Comparison of ENCODE assay signal across 27 mouse cellular contexts in the genomic region with DNA sequence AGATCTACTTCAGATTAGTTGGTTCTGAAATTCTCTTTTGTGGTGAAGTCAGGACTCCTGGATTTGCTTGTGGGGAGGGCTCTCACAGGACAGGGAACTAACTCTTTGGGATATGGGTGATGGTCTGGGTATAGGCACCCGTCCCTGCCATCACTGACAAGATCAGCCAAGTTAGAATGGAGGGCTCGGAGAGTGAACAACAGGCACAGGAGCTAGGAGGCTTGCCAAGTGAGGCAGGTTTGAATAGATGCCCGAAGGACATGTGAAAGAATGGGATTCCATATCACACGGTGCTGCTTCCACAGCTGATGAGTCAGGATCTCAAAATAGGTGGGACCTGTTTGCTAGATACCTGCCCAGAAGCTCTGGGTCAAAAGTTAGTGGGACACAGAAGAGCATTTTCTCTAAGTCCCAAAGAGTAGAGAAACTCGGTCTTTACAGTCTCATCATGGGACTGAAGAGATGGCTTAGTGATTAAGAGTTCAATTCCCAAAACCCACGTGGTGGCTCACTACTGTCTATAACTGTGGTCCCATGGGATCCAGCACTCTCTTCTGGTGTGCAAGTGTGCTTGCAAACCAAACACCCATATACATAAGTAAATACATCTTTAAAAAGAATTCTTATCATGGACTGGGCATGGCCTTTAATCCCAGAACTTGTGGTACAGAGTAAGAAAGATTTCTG. TPM values are rescaled to one million over a fixed set of nuclear protein-coding genes. Genes with fewer than 3 reads are reported as not detected.
DNase-seq lines count a peak whose midpoint lies in the region; ATAC-seq and TF ChIP-seq lines count a peak whose summit lies in the region.
"Had no signal": no experiment of that assay in that cellular context is flagged by ENCODE, and none has a peak within 500 bp of the region (broad histone marks: within the 10 kb centered on the region; RNA-seq: fewer than 3 reads in every experiment).

No protein-coding gene starts in this region.

- H3K36me3 ChIP-seq in heart, adult 2 months (ENCODE audit: control insufficient read depth, insufficient read depth, low read length): no peaks in the 10 kb centered on the region
- no peaks in the 10 kb centered on the region for H3K36me3 ChIP-seq in heart, embryonic 11.5 days (ENCODE audit: control insufficient read depth, insufficient read depth, low read length)
- H3K36me3 ChIP-seq in heart, embryonic 10.5 days: no peaks in the 10 kb centered on the region
- no peaks in the 10 kb centered on the region for H3K36me3 ChIP-seq in limb, embryonic 10.5 days
- no peaks in the 10 kb centered on the region for H3K36me3 ChIP-seq in forebrain, embryonic 16.5 days (ENCODE audit: control insufficient read depth, insufficient read depth)
- H3K36me3 ChIP-seq: embryonic facial prominence, embryonic 13.5 days; heart, embryonic 15.5 days; hindbrain, embryonic 13.5 days; intestine, embryonic 15.5 days had no signal

- no peak overlapping the region for H3K4me2 ChIP-seq in heart, embryonic 11.5 days
- H3K4me2 ChIP-seq in forebrain, embryonic 16.5 days (ENCODE audit: low read length): no peak overlapping the region
- H3K4me2 ChIP-seq: embryonic facial prominence, embryonic 13.5 days; forebrain, embryonic 13.5 days; heart, embryonic 15.5 days; hindbrain, embryonic 13.5 days; intestine, embryonic 15.5 days had no signal

- no peak for TF ChIP-seq CTCF in heart, adult 2 months (IDR thresholded peaks at IDR 0.05)

- no peak overlapping the region for H3K4me3 ChIP-seq in heart, adult 2 months
- no peak overlapping the region for H3K4me3 ChIP-seq in heart, embryonic 11.5 days (ENCODE audit: low read depth, low read length)
- H3K4me3 ChIP-seq in heart, embryonic 10.5 days: no peak overlapping the region
- H3K4me3 ChIP-seq in limb, embryonic 10.5 days: no peak overlapping the region
- H3K4me3 ChIP-seq in forebrain, embryonic 16.5 days (replicated peaks; ENCODE audit: low read length): no peak overlapping the region
- H3K4me3 ChIP-seq: embryonic facial prominence, embryonic 13.5 days; forebrain, embryonic 13.5 days; heart, embryonic 15.5 days; hindbrain, embryonic 13.5 days; intestine, embryonic 15.5 days had no signal

- no peaks in the 10 kb centered on the region for H3K27me3 ChIP-seq in heart, adult 2 months (ENCODE audit: control insufficient read depth, insufficient read depth, low read length)
- H3K27me3 ChIP-seq in heart, embryonic 11.5 days (ENCODE audit: control insufficient read depth, insufficient read depth, low read length): no peaks in the 10 kb centered on the region
- no peaks in the 10 kb centered on the region for H3K27me3 ChIP-seq in heart, embryonic 10.5 days (ENCODE audit: insufficient read depth, poor library complexity, severe bottlenecking)
- no peaks in the 10 kb centered on the region for H3K27me3 ChIP-seq in limb, embryonic 10.5 days (ENCODE audit: low read depth, poor library complexity, severe bottlenecking)
- H3K27me3 ChIP-seq in forebrain, embryonic 16.5 days (replicated peaks; ENCODE audit: control insufficient read depth, insufficient read depth, low read length): no peaks in the 10 kb centered on the region
- H3K27me3 ChIP-seq: embryonic facial prominence, embryonic 13.5 days; forebrain, embryonic 13.5 days; heart, embryonic 15.5 days; hindbrain, embryonic 13.5 days; intestine, embryonic 15.5 days had no signal

- H3K27ac ChIP-seq in heart, adult 2 months: peak overlapping the region; percentile 40
- H3K27ac ChIP-seq in heart, embryonic 11.5 days (ENCODE audit: low read depth, low read length): no peak overlapping the region
- H3K27ac ChIP-seq in heart, embryonic 10.5 days: no peak overlapping the region
- no peak overlapping the region for H3K27ac ChIP-seq in limb, embryonic 10.5 days
- no peak overlapping the region for H3K27ac ChIP-seq in forebrain, embryonic 16.5 days (ENCODE audit: low read length)
- H3K27ac ChIP-seq: embryonic facial prominence, embryonic 13.5 days; forebrain, embryonic 13.5 days; heart, embryonic 15.5 days; hindbrain, embryonic 13.5 days; hindbrain, postnatal 0 days; intestine, embryonic 15.5 days had no signal

- no peak overlapping the region for H3K9ac ChIP-seq in heart, adult 2 months (ENCODE audit: low read depth, low read length)
- no peak overlapping the region for H3K9ac ChIP-seq in heart, embryonic 11.5 days (ENCODE audit: low read depth, low read length)
- H3K9ac ChIP-seq in forebrain, embryonic 16.5 days (replicated peaks; ENCODE audit: low read depth, low read length): no peak overlapping the region
- H3K9ac ChIP-seq: embryonic facial prominence, embryonic 13.5 days; forebrain, embryonic 13.5 days; heart, embryonic 15.5 days; hindbrain, embryonic 13.5 days; intestine, embryonic 15.5 days had no signal

- H3K4me1 ChIP-seq in heart, adult 2 months (ENCODE audit: control insufficient read depth, insufficient read depth, low read length): no peaks in the 10 kb centered on the region
- no peaks in the 10 kb centered on the region; the same call in 1 of the 2 replicates for H3K4me1 ChIP-seq in heart, embryonic 11.5 days (ENCODE audit: control insufficient read depth, insufficient read depth, low read length)
- H3K4me1 ChIP-seq in heart, embryonic 10.5 days: no peaks in the 10 kb centered on the region; the same call in 1 of the 2 replicates
- H3K4me1 ChIP-seq in limb, embryonic 10.5 days: peaks cover under 1% of the 10 kb centered on the region; the same call in 1 of the 2 replicates
- no peaks in the 10 kb centered on the region for H3K4me1 ChIP-seq in forebrain, embryonic 16.5 days (replicated peaks; ENCODE audit: control insufficient read depth, insufficient read depth, low read length)
- H3K4me1 ChIP-seq: embryonic facial prominence, embryonic 13.5 days; forebrain, embryonic 13.5 days; heart, embryonic 15.5 days; hindbrain, embryonic 13.5 days; intestine, embryonic 15.5 days had no signal

- TF ChIP-seq POLR2A in heart, adult 2 months (IDR thresholded peaks at IDR 0.05; ENCODE audit: insufficient read depth, low read depth, low read length): no peak

- no peak for ATAC-seq in heart, embryonic 11.5 days (replicated peaks; ENCODE audit: insufficient number of reproducible peaks, low FRiP score, low TSS enrichment)
- no peak for ATAC-seq in forebrain, embryonic 16.5 days
- ATAC-seq: CD4-positive, CD25-positive, alpha-beta regulatory T cell, adult 4 months; forebrain, embryonic 13.5 days; hindbrain, postnatal 0 days; intestine, embryonic 15.5 days had no signal

- no peaks in the 10 kb centered on the region for H3K9me3 ChIP-seq in heart, embryonic 11.5 days (replicated peaks; ENCODE audit: control insufficient read depth, low read length)
- H3K9me3 ChIP-seq in heart, embryonic 10.5 days: no peaks in the 10 kb centered on the region
- no peaks in the 10 kb centered on the region for H3K9me3 ChIP-seq in limb, embryonic 10.5 days (replicated peaks)
- no peaks in the 10 kb centered on the region for H3K9me3 ChIP-seq in forebrain, embryonic 16.5 days (ENCODE audit: control insufficient read depth, low read length)
- H3K9me3 ChIP-seq: embryonic facial prominence, embryonic 13.5 days; forebrain, embryonic 13.5 days; heart, embryonic 15.5 days; hindbrain, embryonic 13.5 days; intestine, embryonic 15.5 days had no signal

- intact Hi-C loops in gastrocnemius, postnatal 14 days (cut with DNase I; ENCODE audit: low total_unique reads): no loop called here
- intact Hi-C loops in heart, adult 2 months (cut with DNase I): no loop called here

- no peak for TF ChIP-seq EP300 in heart, adult 2 months (IDR thresholded peaks at IDR 0.05; ENCODE audit: insufficient read depth, low read depth, low read length)

- no peaks in the 10 kb centered on the region for H3K79me2 ChIP-seq in heart, adult 2 months (replicated peaks; ENCODE audit: control insufficient read depth, insufficient read depth, low read length)

- WGBS in heart, adult 2 months: 53% methylated on average over 6 of the region's 6 CpGs
- 80% methylated on average over 6 of the region's 6 CpGs for WGBS in heart, embryonic 11.5 days (ENCODE audit: insufficient replicate concordance)
- WGBS in heart, embryonic 10.5 days: 79% methylated on average over 6 of the region's 6 CpGs
- WGBS in limb, embryonic 10.5 days: 90% methylated on average over 6 of the region's 6 CpGs
- 82% methylated on average over 6 of the region's 6 CpGs for WGBS in forebrain, embryonic 16.5 days

- DNase-seq in gastrocnemius, adult 18-20 months (ENCODE audit: low spot score): peak; percentile 24
- DNase-seq in gastrocnemius, postnatal 14 days: no peak
- DNase-seq in heart, adult 2 months: peak in 1 of 2 experiments; percentile 55
- DNase-seq in heart, embryonic 10.5 days (ENCODE audit: low spot score): peak; percentile 61
- peak; percentile 5 for DNase-seq in limb, embryonic 10.5 days (ENCODE audit: low spot score)
- no peak for DNase-seq in layer of hippocampus, adult 9-11 months
- DNase-seq: adrenal gland, postnatal 10 days; B cell, adult 2 months; cerebellum, adult 11 months; cerebellum, adult 8-10 months; cerebellum, postnatal 14 days; embryo, embryonic 11 days; gastrocnemius, postnatal 25 days; kidney, adult 8-10 months had no signal

RNA-seq across cellular contexts. Expression of a gene that starts 7.8 kb away (rescaled TPM):
- 10 to 100 TPM; 20.6 to 24.9 TPM for total RNA-seq in gastrocnemius, adult 18-20 months (2021)
- 10 to 100 TPM; 12.2 to 18.4 TPM for total RNA-seq in gastrocnemius, postnatal 14 days (2021)
- total RNA-seq in heart, adult 2 months (2021): 10 to 100 TPM; 10.5 to 14.3 TPM
- not detected in 2 replicates for polyA plus RNA-seq in heart, adult 2 months (2012; rRNA removed)
- not detected in 2 replicates for polyA plus RNA-seq in heart, embryonic 11.5 days (2014; fragmentation: Nextera tagmentation; extraction: Ambion mirVana)
- not detected in 2 replicates for polyA plus RNA-seq in heart, embryonic 10.5 days (2016; fragmentation: Nextera tagmentation; extraction: Ambion mirVana)
- not detected in 2 replicates for polyA plus RNA-seq in limb, embryonic 10.5 days (2016; fragmentation: Nextera tagmentation; extraction: Ambion mirVana)
- not detected in 2 replicates for polyA plus RNA-seq in forebrain, embryonic 16.5 days (2015; fragmentation: Nextera tagmentation; extraction: Ambion mirVana)
- total RNA-seq: common myeloid progenitor, adult 5-6 weeks; granulocyte monocyte progenitor cell, adult 5-6 weeks; hematopoietic stem cell, adult 5-6 weeks had no signal
- polyA plus RNA-seq: brain, embryonic 14.5 days; CD4-positive, CD25-positive, alpha-beta regulatory T cell, adult 4 months; embryonic facial prominence, embryonic 13.5 days; forebrain, embryonic 13.5 days; heart, embryonic 15.5 days; hindbrain, embryonic 13.5 days; hindbrain, postnatal 0 days; intestine, embryonic 15.5 days had no signal

RNA-seq across cellular contexts. Expression of a gene that starts 22.8 kb away (rescaled TPM):
- 10 to 100 TPM; 47.6 to 52.8 TPM for total RNA-seq in gastrocnemius, adult 18-20 months (2021)
- 10 to 100 TPM; 25.2 to 38.1 TPM for total RNA-seq in gastrocnemius, postnatal 14 days (2021)
- total RNA-seq in heart, adult 2 months (2021): 10 to 100 TPM; 33.9 to 36.6 TPM
- 25.3 and 45.6 TPM in 2 replicates for polyA plus RNA-seq in heart, adult 2 months (2012; rRNA removed)
- 1.8 and 2.1 TPM in 2 replicates for polyA plus RNA-seq in heart, embryonic 11.5 days (2014; fragmentation: Nextera tagmentation; extraction: Ambion mirVana)
- 1.4 and 1.6 TPM in 2 replicates for polyA plus RNA-seq in heart, embryonic 10.5 days (2016; fragmentation: Nextera tagmentation; extraction: Ambion mirVana)
- 0.53 and 0.55 TPM in 2 replicates for polyA plus RNA-seq in limb, embryonic 10.5 days (2016; fragmentation: Nextera tagmentation; extraction: Ambion mirVana)
- 7.8 and 8.1 TPM in 2 replicates for polyA plus RNA-seq in forebrain, embryonic 16.5 days (2015; fragmentation: Nextera tagmentation; extraction: Ambion mirVana)

RNA-seq across cellular contexts. Expression of a gene that starts 50.3 kb away (rescaled TPM):
- total RNA-seq in gastrocnemius, adult 18-20 months (2021): 1 to 10 TPM; 1.5 to 1.6 TPM
- total RNA-seq in gastrocnemius, postnatal 14 days (2021): 1 to 10 TPM; 1.6 to 1.7 TPM
- total RNA-seq in heart, adult 2 months (2021): 1 to 10 TPM; 2.1 to 2.2 TPM
- polyA plus RNA-seq in heart, adult 2 months (2012; rRNA removed): 1.2 and 2.1 TPM in 2 replicates
- 1.6 and 2.7 TPM in 2 replicates for polyA plus RNA-seq in heart, embryonic 11.5 days (2014; fragmentation: Nextera tagmentation; extraction: Ambion mirVana)
- polyA plus RNA-seq in heart, embryonic 10.5 days (2016; fragmentation: Nextera tagmentation; extraction: Ambion mirVana): 2.2 and 2.7 TPM in 2 replicates
- 1.9 and 2.7 TPM in 2 replicates for polyA plus RNA-seq in limb, embryonic 10.5 days (2016; fragmentation: Nextera tagmentation; extraction: Ambion mirVana)
- 1.1 and 1.6 TPM in 2 replicates for polyA plus RNA-seq in forebrain, embryonic 16.5 days (2015; fragmentation: Nextera tagmentation; extraction: Ambion mirVana)

RNA-seq across cellular contexts. Expression of a gene that starts 50.6 kb away (rescaled TPM):
- 100 to 1,000 TPM in 1 of 2 experiments, 10 to 100 TPM in 1; 96.4 to 136 TPM for total RNA-seq in gastrocnemius, adult 18-20 months (2021)
- 100 to 1,000 TPM; 118 to 140 TPM for total RNA-seq in gastrocnemius, postnatal 14 days (2021)
- total RNA-seq in heart, adult 2 months (2021): 100 to 1,000 TPM; 374 to 483 TPM
- polyA plus RNA-seq in heart, adult 2 months (2012; rRNA removed): 44.4 and 127 TPM in 2 replicates
- polyA plus RNA-seq in heart, embryonic 11.5 days (2014; fragmentation: Nextera tagmentation; extraction: Ambion mirVana): 488 and 548 TPM in 2 replicates
- polyA plus RNA-seq in heart, embryonic 10.5 days (2016; fragmentation: Nextera tagmentation; extraction: Ambion mirVana): 624 and 799 TPM in 2 replicates
- 590 and 620 TPM in 2 replicates for polyA plus RNA-seq in limb, embryonic 10.5 days (2016; fragmentation: Nextera tagmentation; extraction: Ambion mirVana)
- polyA plus RNA-seq in forebrain, embryonic 16.5 days (2015; fragmentation: Nextera tagmentation; extraction: Ambion mirVana): 279 and 302 TPM in 2 replicates

Comparison
In these comparisons a context has a peak if more than half of its experiments do, and no peak if none do; other contexts are left out.
1. DNase-seq: peak in gastrocnemius, adult 18-20 months (single experiment), heart, embryonic 10.5 days (single experiment) and limb, embryonic 10.5 days (single experiment); none in gastrocnemius, postnatal 14 days (single experiment) and layer of hippocampus, adult 9-11 months (single experiment).